Mouse (Mus musculus): ENCODE data around the gene Colq.

Colq gene

DNA sequence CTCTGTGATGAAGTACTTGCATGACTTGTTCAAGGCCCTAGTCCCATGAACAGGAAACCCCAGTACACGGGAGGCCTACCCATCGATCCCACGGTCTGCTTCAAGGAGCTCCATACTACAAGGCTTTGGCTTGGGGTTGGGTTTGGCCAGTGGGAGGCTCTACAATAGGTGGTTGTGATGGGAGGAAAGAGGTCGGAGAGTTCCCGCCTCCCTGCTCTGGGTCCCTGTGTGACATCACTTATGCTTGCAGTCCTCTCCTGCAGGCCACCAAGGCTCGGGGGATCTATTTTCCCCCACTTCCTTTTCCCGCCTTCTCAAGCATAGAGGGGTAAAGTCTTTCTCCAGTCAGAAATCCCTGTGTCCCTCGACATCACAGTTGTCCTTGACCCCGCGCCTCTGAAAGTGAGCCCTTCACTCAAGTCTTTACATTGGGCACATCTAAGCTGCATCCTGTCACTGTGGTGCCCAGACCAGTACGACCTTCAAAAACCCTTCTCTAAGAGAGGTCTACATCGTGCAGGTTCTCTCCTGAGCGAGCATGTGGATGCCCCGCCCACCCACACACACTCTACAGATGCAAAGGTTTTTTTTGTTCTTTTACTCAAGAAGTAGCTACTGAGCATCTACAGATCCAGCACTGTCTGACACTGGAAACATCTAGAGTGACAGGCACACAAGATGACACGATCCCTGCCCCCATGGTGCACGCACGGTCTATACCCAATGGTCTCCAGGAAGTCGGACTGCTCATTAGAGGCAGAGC is 16.1 kb downstream of the Colq start:
- no peak for DNase-seq

DNA sequence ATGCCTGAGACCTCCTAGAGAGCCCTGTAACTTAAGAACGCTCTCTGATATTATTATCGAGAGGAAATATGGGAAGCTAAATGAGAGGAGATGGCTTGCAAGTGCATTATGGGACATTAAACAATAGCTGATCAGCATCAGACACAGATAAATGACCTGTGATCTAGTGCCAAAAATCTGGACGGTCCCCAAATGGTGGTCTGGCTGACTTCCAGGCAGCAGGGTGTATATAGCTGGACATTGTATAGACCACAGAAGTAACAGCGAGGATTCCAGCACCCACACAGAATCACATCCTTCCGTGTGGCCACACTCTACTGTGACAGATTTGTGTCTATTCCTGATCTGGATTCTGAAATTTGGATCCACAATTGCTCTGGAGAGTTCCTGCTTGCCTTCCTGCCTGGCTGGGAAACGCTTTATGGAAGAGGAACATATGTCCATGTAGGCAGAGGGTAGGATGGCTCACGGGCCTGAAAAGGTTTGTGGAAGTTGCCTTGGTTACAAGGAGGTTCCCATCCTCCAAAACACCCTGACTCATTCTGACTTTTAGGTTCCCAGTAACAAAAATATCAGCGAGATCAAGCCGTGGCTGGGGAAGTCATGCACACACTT is 18.5 kb downstream of the Colq start:
- DNase-seq = no peak

GRCm38 (mm10) chr14:31571419-31571818 is 19.7 kb downstream of the Colq start:
- no peak for DNase-seq

DNA sequence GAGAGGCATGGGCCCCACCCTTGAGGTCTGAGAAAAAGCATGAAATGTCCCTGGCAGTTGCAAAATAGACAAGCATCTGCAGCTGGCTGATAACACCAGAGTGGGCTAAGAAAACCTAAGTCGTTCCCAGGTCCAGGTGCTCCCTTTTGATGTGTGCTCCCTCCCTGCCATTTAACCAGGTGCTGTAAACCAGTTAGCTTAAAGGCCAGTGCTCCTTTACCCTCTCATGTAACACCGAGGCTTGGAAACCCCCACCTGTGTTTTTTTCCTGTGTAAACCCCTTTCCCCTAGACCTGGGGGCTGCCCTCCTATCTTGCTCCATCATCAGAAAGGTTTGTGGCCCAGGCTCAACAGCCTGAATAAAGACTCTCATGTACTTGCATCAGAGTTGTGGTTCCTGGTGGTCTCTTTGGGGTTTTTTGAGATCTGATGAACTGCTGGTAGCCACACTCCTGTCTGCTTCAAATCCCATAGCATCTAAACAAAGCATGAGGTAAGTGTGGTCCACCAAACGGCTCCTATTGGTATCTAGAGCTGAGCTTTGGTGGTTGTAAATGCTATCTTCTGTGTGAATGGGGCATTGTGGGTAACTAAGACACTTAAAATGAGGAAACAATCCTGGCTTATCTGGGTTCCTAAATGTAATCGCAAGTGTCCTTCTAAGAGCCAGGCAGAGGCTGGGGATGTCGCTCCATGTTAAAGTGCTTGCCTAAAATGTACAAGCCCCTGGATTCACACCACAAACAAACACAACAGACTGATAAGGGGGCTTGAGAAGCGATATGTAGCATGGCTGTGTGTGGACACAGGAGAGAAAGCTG is 20.8 kb downstream of the Colq start:
- no peak for DNase-seq

DNA sequence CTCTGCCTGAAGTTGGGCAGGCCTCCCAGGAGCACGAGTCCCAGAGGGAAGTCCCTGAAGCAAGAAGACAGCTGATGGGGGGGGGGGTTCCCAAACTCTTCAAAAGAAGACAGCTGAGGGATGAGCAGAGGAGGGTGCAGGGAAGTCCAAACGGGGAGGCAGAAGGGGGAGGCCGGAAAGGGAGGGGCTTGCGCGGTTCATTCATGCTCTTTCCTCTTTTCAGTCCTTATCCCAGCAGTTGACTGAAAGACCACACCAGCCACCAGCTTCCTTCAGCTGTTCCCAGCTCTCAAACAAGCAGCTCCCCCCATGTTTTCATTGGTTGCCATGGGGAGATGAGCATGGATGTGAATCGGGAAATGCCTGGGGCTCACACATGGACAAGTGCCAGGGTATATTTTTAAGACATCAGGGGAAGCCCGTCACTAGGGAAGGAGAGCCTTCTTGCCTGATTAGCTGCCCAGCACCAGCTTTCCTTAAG is 22.0 kb downstream of the Colq start:
- peak; percentile 74 for DNase-seq

GRCm38 (mm10) chr14:31565478-31566212 is 25.5 kb downstream of the Colq start:
- no peak for DNase-seq

- DNase-seq = peak; percentile 85
These were observed 26.5 kb downstream of the Colq start for GRCm38 (mm10) chr14:31564452-31565179.

GRCm38 (mm10) chr14:31560886-31561285 is 30.3 kb downstream of the Colq start:
- peak; percentile 75 for DNase-seq

DNA sequence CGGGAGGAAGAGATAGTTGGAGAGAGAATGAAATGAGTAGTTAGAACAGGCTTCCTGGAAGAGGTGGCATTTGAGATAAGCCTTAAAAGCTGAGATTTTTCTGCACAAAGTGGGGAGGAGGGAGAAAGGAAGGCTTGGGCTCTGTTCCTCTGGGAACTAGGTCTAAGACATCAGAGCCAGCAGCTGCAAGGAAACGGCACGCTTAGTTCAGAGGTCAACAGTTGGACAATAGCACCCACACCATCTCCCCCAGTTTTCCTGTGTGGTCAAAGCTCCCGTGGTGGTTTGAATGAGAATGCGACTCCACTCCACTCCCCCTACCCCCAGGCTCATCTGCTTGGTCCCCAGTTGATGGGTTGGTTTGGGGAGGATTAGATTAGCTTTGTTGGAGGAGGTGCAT is 31.9 kb downstream of the Colq start:
- DNase-seq = no peak

DNA sequence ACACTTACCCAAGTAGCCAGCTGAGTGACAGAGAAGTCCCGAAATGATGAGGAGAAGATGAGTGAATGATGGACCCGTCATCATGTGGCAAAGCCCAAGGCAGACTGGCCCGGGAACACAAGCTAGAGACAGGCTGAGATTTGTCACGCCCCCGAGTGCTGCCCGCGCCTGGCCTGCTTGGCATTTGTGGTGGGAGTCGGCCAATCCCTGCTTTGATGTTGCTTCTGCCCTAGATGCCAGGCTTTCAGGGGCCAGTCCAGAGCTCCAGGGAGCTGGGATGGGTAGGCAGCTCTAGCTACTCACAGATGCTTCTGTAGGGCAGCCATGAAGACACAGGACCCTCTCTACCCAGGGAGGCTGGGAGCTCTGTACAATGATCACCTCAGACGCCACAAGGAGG is 33.4 kb downstream of the Colq start:
- DNase-seq = no peak

GRCm38 (mm10) chr14:31557273-31557672 is 33.9 kb downstream of the Colq start:
- no peak for DNase-seq

- no peak for DNase-seq
These were observed 34.5 kb downstream of the Colq start for GRCm38 (mm10) chr14:31556526-31557260.

DNA sequence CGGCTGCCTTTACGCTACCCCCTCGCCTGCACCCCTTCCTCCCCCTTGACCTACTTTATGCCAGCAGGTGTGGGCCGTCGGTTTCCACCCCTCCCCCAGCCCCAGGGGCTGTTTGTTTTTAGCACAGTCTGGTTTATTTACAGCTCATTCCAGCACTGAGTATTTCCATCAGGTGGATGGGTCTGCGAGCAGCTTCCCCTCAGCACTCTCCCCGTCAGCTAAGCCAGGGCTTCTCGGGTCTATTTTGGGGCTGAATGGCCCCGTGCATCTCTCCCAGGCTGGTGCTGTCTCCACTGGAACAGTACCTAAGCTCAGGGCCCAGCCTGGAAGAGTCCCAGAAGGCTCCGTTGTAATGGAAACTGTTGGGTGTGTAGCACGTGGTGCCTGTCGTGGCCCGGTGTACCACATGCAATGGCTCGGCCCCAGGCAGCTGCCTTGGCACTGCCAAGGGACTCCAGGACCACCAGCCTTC is 35.1 kb downstream of the Colq start:
- no peak for DNase-seq

DNA sequence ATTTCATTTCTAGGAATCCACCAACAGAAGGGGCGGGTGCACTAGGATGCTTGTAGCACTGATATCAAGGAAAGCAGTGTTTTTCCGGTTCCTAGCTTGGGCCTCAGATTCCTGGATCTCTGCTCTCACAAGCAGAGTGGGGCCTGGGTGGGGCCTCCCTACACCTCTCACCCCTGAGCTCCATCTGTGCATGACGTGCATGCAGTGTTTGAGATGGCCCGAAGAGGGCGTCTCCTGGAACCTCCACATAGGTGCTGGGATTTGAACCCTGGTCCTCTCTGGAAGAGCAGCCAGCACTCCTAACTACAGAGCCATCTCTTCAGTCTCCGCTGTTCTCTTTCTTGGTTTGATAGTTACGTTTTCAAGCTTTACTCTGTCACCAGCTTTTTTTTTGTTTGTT is 36.1 kb downstream of the Colq start:
- no peak for DNase-seq

GRCm38 (mm10) chr14:31543885-31544442 is 47.2 kb downstream of the Colq start:
- no peak for DNase-seq

DNA sequence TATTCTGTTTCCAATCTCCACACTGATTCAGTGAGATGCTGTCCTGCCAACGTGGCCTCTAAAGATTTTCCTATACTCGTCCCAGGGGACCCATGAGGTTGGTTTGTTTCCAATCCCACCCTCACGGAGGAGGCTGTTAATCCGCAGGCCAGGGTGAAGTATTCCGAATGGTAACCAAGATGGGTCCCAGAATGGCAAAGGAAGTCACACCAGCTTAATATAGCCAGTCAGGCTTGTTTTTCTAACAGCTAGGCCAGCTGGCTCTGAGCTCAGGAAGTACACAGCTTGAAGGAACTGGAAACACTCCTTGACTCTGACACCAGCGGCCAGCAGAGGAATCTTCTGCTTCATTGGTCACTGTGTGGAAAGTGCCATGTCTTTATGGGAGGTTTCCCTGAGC is 53.8 kb downstream of the Colq start:
- peak; percentile 38 for DNase-seq

DNA sequence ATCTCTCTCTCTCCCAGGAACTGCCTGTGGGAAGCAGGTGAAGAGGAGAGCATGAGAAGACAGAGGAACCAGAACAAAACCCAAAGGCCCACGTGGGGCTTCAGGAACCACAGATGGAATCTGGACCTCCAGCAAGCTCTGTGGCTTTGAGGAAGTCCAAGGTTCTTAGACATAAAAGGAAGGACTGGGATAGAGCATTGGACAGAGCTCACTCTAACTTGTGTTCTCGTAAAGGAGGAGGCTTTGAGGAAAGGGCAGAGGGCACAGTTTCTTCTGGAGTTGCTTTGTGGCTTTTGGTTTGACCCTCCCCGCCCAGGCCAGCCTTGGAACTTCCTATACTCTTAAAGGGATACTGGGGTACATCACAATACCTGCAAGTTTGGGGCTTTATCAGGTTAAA is 58.5 kb downstream of the Colq start:
- no peak for DNase-seq

DNA sequence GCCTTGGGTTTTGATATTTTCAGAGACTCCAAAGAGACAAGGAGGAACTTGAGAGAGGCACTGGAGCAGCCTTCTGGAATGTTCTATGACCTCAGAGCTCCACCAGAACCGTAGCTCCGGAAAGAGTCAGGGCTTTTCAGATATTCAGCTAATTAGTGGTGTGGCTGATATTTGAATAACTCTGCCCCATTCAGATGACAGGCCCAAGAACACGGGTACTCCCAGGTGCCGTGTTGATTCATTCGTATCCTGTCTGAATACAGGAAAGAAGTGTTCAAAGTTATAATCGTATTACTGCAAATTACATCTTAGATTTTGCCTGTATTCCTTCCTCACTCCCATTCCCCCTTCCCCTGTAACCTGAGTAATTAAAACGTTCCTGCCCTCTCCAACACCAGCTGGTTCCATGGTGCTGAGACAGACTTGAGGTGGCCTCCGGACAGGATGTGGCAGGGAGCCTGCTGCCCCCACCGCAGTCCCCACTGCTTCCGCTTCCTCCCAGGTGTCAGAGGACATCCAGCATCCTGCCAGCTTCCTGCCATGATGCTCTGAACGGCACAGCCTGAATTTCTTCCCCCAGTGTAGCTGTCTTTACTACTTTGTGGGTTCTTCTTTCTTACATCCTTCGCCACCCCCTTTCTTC is 59.5 kb downstream of the Colq start:
- DNase-seq = peak; percentile 66

DNA sequence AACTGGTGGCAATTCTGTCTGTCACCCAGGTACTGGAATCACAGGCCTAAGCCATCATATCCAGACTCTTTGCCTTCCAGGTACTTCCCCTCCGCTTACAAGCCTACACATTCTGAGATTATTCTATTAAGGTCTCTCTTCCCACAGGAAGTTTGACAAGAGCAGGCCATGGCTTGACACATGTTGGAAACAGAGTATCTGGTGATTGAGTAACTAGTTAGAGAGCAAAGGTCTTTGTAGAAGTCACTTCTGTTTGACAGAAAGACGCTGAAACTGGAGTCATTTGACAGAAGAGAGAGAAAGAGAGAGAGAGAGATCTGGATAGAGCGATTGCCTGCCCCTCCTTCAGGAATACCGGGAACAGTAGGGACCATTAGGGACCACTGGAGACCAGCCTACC is 60.3 kb downstream of the Colq start:
- DNase-seq = no peak

DNA sequence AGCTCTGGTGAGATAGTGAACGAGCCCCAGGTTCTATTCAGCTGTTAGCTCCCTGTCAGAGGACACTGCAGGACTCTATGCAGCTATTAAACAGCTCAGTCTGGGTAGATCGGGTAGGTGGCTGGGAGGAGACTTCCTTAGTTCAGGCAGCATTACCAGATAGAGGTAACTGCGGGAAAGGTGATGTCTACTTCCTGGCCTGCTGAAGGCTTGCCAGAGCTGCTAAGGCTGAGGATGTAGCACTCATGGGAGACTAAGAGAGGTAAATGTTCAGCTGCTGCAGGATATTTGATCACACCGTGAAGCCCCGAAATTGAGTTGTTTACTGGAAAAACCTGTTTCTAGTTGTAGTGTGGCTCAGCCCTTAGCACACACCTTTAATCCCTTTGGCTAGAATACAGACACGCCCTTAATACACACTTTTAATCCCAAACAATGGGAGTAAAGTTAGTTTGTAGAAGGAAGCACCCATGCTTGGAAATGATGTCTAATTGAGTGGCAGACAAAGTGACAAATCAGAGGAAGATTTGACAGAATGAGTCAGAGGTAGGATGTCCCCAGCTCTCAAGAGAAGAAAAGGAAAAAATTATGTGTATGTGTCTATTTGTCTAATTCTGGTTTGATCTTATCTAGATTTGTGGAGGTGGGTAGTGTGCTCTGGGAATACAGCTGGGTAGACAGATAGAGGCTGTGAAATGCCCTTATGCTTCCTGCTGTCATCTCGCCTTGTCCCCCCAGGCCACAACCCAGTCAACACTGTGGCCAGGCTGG is 65.9 kb downstream of the Colq start:
- no peak for DNase-seq

Measured in kidney, postnatal 10 days (tissue).